15 mouse cellular contexts compared by ENCODE assay signal in the genomic region with DNA sequence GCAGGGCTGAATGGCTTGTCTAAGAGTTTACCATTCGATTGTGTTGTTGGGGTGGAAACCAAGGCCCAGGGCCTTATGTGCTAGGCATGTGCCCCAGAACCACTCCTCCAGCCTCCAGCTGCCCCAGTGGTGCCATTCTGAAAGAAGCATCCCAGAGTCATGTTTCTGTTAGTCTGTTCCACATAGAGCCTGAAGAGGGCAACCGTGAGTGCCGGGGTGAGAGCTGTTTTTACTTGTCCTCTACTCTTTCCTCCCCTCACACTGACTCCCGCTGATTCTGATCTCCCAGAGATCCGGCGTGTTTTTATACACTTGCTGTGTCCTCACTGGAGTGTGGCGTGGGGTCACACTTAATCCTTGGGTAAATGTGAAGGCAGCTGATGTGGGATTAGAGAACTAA. TPM values are rescaled to one million over a fixed set of nuclear protein-coding genes. Genes with fewer than 3 reads are reported as not detected.
A peak's percentile ranks its signal among the peaks of the same experiment; 100 is the strongest.
DNase-seq lines count a peak whose midpoint lies in the region; TF ChIP-seq lines count a peak whose summit lies in the region.
"Had no signal": no experiment of that assay in that cellular context is flagged by ENCODE, and none has a peak within 500 bp of the region (broad histone marks: within the 10 kb centered on the region; RNA-seq: fewer than 3 reads in every experiment).

No protein-coding gene starts in this region.

- H3K4me3 ChIP-seq in layer of hippocampus, adult 2 months: no peak overlapping the region
- H3K4me3 ChIP-seq in E14TG2a.4 (replicated peaks; ENCODE audit: low read length): no peak overlapping the region
- H3K4me3 ChIP-seq in cortical plate, adult 2 months (ENCODE audit: insufficient read depth, low read length): no peak overlapping the region
- H3K4me3 ChIP-seq: limb, embryonic 15.5 days; midbrain, embryonic 13.5 days had no signal

- no peak for TF ChIP-seq POLR2A in cortical plate, adult 2 months (IDR thresholded peaks at IDR 0.05; ENCODE audit: extremely low read depth, insufficient read depth, low read length)

- peaks cover 57% of the 10 kb centered on the region for H3K36me3 ChIP-seq in E14TG2a.4 (ENCODE audit: insufficient read depth, low read length)

- peak; percentile 61 for TF ChIP-seq CTCF in layer of hippocampus, adult 2 months (conservative IDR thresholded peaks at IDR 0.05)
- TF ChIP-seq CTCF in E14TG2a.4 (conservative IDR thresholded peaks at IDR 0.05; ENCODE audit: low read length): peak; percentile 52
- peak; percentile 25 for TF ChIP-seq CTCF in cortical plate, adult 2 months (IDR thresholded peaks at IDR 0.05; ENCODE audit: extremely low read depth, insufficient read depth, low read length)

- H3K4me1 ChIP-seq in E14TG2a.4 (replicated peaks; ENCODE audit: low read depth, low read length): peaks cover 44% of the 10 kb centered on the region
- H3K4me1 ChIP-seq in cortical plate, adult 2 months (ENCODE audit: control insufficient read depth, insufficient read depth, low read length): no peaks in the 10 kb centered on the region; the same call in 1 of the 2 replicates

- H3K27ac ChIP-seq in layer of hippocampus, adult 2 months: no peak overlapping the region
- no peak overlapping the region for H3K27ac ChIP-seq in cortical plate, adult 2 months (ENCODE audit: insufficient read depth, low read length)
- H3K27ac ChIP-seq: limb, embryonic 15.5 days; midbrain, embryonic 13.5 days had no signal

- no peaks in the 10 kb centered on the region for H3K27me3 ChIP-seq in E14TG2a.4 (ENCODE audit: insufficient read depth, low read length)
- H3K27me3 ChIP-seq: limb, embryonic 15.5 days had no signal

- DNase-seq in layer of hippocampus, adult 2 months (ENCODE audit: low spot score in 2 of 2): no peak
- no peak for DNase-seq in layer of hippocampus, adult 9-11 months
- DNase-seq in A20 (ENCODE audit: low read depth, low spot score): peak; percentile 11
- no peak for DNase-seq in testis, postnatal 10 days (ENCODE audit: low spot score)
- no peak for DNase-seq in cerebellum, postnatal 36 days
- DNase-seq: adrenal gland, postnatal 25 days; cerebellum, adult 9-10 months; heart, postnatal 14 days; lung, postnatal 36 days; thymus, adult 2 months had no signal

- no peaks in the 10 kb centered on the region for H3K9me3 ChIP-seq in E14TG2a.4 (ENCODE audit: low read length)
- H3K9me3 ChIP-seq: limb, embryonic 15.5 days; midbrain, embryonic 13.5 days had no signal

RNA-seq across cellular contexts. Expression of a gene that starts 5.5 kb away (rescaled TPM):
- total RNA-seq in layer of hippocampus, adult 2 months (2021): 10 to 100 TPM; 63.8 to 64.6 TPM
- polyA plus RNA-seq in cortical plate, adult 2 months (2012; rRNA removed): 108 and 109 TPM in 2 replicates

RNA-seq across cellular contexts. Expression of a gene that starts 7.8 kb away (rescaled TPM):
- total RNA-seq in layer of hippocampus, adult 2 months (2021): 1 to 10 TPM; 2.6 to 2.8 TPM
- polyA plus RNA-seq in cortical plate, adult 2 months (2012; rRNA removed): 2.8 and 3.6 TPM in 2 replicates

RNA-seq across cellular contexts. Expression of a gene that starts 21.2 kb away (rescaled TPM):
- total RNA-seq in layer of hippocampus, adult 2 months (2021): under 1 TPM; 0.83 to 0.84 TPM
- 1.7 and 2.3 TPM in 2 replicates for polyA plus RNA-seq in cortical plate, adult 2 months (2012; rRNA removed)
- polyA plus RNA-seq: forebrain, embryonic 16.5 days had no signal

RNA-seq across cellular contexts. Expression of a gene that starts 23.9 kb away (rescaled TPM):
- 100 to 1,000 TPM; 363 to 382 TPM for total RNA-seq in layer of hippocampus, adult 2 months (2021)
- 176 and 200 TPM in 2 replicates for polyA plus RNA-seq in cortical plate, adult 2 months (2012; rRNA removed)

RNA-seq across cellular contexts. Expression of a gene that starts 31.4 kb away (rescaled TPM):
- 1 to 10 TPM; 1.1 to 1.6 TPM for total RNA-seq in layer of hippocampus, adult 2 months (2021)
- polyA plus RNA-seq in cortical plate, adult 2 months (2012; rRNA removed): 1.4 and 1.5 TPM in 2 replicates
